Mouse (Mus musculus) kidney, postnatal 4 days (tissue): Measurements from ENCODE around the gene Dcn.

Experiments used
- DNase-seq, 2 experiments: peaks; one replicate each; pipeline ENCODE4 v3.0.0; 2021; ENCODE audit warnings: mixed read lengths in 2 of 2

Dcn gene

DNA sequence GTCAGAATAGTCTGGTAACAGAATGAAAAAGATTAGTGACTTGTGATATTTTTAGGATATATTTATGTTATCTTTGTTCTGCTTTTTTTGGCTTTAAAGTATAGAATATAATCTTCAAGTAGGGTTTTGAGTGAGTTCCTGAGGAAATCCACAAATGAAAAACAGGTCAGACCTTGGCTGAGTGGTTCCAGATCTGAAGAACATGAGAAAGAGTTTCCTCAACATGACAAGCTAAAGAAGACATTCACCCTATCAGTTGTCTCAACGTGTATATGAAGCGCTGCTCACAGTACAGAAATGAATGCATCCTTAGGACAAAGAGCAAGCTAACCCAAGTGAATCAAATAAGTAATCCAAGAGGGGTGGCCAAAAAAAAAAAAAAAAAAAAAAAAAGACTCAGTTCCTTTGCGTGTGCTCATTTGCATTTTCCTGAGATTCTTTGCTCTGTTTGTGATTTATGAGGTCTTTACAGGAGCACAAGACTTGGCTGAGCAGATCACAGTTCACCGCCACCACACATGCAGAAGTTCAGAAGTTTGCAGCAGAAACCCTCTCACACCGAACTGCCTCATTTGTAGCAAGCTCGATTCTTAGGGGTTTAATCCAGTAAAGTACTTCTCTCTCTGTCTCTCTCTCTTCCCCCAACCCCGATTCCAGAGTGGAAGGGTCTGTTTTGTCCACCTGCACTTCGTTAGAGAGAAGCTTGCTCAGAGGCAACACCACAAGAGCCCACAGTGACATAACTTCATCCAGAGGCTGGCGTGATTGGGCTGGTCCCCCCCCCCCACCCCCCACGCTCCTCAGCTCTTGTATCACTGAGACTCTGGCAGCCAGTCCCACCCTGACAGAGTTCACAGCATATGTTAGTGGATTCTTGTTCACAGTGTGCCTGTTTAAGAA lies 85.8 kb downstream of the Dcn start, which contains the start of gene Lum:
Gene Lum (plus strand): TSS at position 172 of the 900 bp plus-strand sequence.
- peak; percentile 10 to 28 for DNase-seq

DNA sequence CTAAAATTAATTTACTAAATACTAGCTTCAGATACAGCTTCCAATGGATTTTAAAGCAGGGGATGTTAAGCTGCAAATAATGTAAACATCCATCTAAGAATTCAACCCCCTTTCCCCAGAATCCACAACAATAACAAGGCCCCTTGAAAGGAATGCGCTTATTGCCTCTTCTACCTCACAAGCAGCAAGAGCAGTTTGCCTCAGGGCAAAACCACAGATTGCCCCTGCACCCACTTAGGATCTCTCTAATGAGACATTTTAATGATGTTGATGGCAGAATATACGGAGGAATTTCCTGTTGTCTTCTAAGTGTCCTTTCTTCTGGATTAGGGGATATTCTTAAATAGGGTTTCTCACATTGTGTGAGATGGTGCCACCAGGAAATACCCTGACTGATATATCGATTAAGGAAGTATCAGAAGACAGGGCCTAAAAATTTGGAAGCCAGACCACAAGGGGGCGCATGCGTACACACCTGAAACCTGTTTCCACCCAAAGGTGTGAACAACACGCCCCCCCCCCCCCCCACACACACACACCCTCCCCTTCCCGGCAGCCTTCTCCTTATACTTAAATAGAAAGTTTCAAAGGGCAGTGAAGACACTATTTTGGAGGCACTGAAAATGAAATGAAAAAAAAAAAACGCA lies 88.2 kb downstream of the Dcn start:
- DNase-seq: peak; percentile 13 to 17
